Comparison of ENCODE assay signal across 9 mouse cellular contexts in the genomic region with DNA sequence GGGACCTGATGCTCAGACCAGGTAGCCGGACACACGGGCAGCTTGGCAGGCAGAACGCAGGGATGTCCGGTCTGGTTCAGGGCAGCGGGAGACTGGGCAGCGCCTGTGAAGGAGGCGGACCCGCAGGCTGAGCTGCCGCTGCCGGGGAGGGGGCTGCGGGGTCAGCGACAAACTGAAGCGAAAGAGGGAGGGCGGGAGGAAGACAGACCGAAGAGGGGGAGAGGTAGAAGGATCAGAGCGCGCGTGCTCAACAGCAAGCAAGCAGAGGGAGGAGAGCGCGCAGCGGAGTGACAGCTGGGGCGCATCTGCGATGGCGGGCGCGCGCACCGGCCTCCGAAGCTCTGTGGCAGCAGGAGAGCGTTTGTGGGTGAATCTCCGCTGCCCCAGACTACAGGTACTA. TPM values are rescaled to one million over a fixed set of nuclear protein-coding genes. Genes with fewer than 3 reads are reported as not detected.
DNase-seq lines count a peak whose midpoint lies in the region; ATAC-seq and TF ChIP-seq lines count a peak whose summit lies in the region.
"Had no signal": no experiment of that assay in that cellular context is flagged by ENCODE, and none has a peak within 500 bp of the region (broad histone marks: within the 10 kb centered on the region; RNA-seq: fewer than 3 reads in every experiment).

A gene (minus strand): TSS at position 261 of the 400 bp plus-strand sequence.

- DNase-seq in lung, embryonic 14.5 days: peak; percentile 35
- no peak for DNase-seq in lung, postnatal 25 days (ENCODE audit: low spot score)
- DNase-seq in embryo, embryonic 11 days: peak; percentile 64
- DNase-seq in intestine, embryonic 14.5 days (ENCODE audit: low spot score): peak; percentile 62
- no peak for DNase-seq in limb, embryonic 14.5 days (ENCODE audit: low spot score)
- peak; percentile 86 to 89 for DNase-seq in right cerebral cortex, postnatal 10 days (ENCODE audit: low spot score in 2 of 2)
- no peak for DNase-seq in gastrocnemius, postnatal 10 days
- no peak for DNase-seq in testis, postnatal 14 days (ENCODE audit: low spot score)

- peak within 1 kb of the TSS; percentile 56 for H3K4me2 ChIP-seq in lung, embryonic 14.5 days
- peak within 1 kb of the TSS; percentile 57 for H3K4me2 ChIP-seq in intestine, embryonic 14.5 days (ENCODE audit: low read length)
- H3K4me2 ChIP-seq in limb, embryonic 14.5 days (replicated peaks; ENCODE audit: low read depth, low read length, severe bottlenecking): peak within 1 kb of the TSS; percentile 43

- H3K9ac ChIP-seq in lung, embryonic 14.5 days: no peak within 1 kb of the TSS
- no peak within 1 kb of the TSS for H3K9ac ChIP-seq in intestine, embryonic 14.5 days (ENCODE audit: low read length)
- H3K9ac ChIP-seq in limb, embryonic 14.5 days (ENCODE audit: low read depth, low read length, severe bottlenecking): no peak within 1 kb of the TSS

- H3K4me3 ChIP-seq in lung, embryonic 14.5 days (ENCODE audit: low read depth, low read length): peak within 1 kb of the TSS; percentile 29
- H3K4me3 ChIP-seq in intestine, embryonic 14.5 days (ENCODE audit: low read depth, low read length): peak within 1 kb of the TSS; percentile 27
- peak within 1 kb of the TSS; percentile 27 for H3K4me3 ChIP-seq in limb, embryonic 14.5 days (replicated peaks; ENCODE audit: low read length)

- H3K36me3 ChIP-seq in lung, embryonic 14.5 days (ENCODE audit: insufficient read depth): no peaks in the 10 kb centered on the region
- H3K36me3 ChIP-seq in intestine, embryonic 14.5 days (ENCODE audit: control insufficient read depth, insufficient read depth, low read length): no peaks in the 10 kb centered on the region
- no peaks in the 10 kb centered on the region for H3K36me3 ChIP-seq in limb, embryonic 14.5 days (ENCODE audit: control insufficient read depth, insufficient read depth, low read length)

- peaks cover 4% of the 10 kb centered on the region; the same call in 1 of the 2 replicates for H3K4me1 ChIP-seq in lung, embryonic 14.5 days (ENCODE audit: insufficient read depth)
- H3K4me1 ChIP-seq in intestine, embryonic 14.5 days (replicated peaks; ENCODE audit: control insufficient read depth, insufficient read depth, low read length): no peaks in the 10 kb centered on the region; the same call in 1 of the 2 replicates
- H3K4me1 ChIP-seq in limb, embryonic 14.5 days (ENCODE audit: control insufficient read depth, insufficient read depth, low read length): no peaks in the 10 kb centered on the region

- no peaks in the 10 kb centered on the region for H3K9me3 ChIP-seq in lung, embryonic 14.5 days (ENCODE audit: low read depth, low read length)
- H3K9me3 ChIP-seq in intestine, embryonic 14.5 days (ENCODE audit: control insufficient read depth, low read length): no peaks in the 10 kb centered on the region
- H3K9me3 ChIP-seq in limb, embryonic 14.5 days (ENCODE audit: control insufficient read depth, low read length): no peaks in the 10 kb centered on the region

- peaks cover 36% of the 10 kb centered on the region for H3K27me3 ChIP-seq in lung, embryonic 14.5 days (ENCODE audit: insufficient read depth, low read length)
- peaks cover 43% of the 10 kb centered on the region for H3K27me3 ChIP-seq in intestine, embryonic 14.5 days (replicated peaks; ENCODE audit: control insufficient read depth, insufficient read depth, low read length)
- peaks cover 46% of the 10 kb centered on the region for H3K27me3 ChIP-seq in limb, embryonic 14.5 days (ENCODE audit: control insufficient read depth, insufficient read depth, low read length)

- ATAC-seq in lung, embryonic 14.5 days (ENCODE audit: insufficient read depth): no peak
- ATAC-seq in intestine, embryonic 14.5 days (replicated peaks; ENCODE audit: low FRiP score, low TSS enrichment, low read depth): no peak
- ATAC-seq in limb, embryonic 14.5 days (ENCODE audit: low FRiP score, low read depth): no peak

- WGBS in lung, embryonic 14.5 days: under 1% methylated on average over 31 of the region's 31 CpGs
- WGBS in intestine, embryonic 14.5 days: 1% methylated on average over 28 of the region's 31 CpGs
- WGBS in limb, embryonic 14.5 days: under 1% methylated on average over 30 of the region's 31 CpGs

- no peak for TF ChIP-seq POLR2A in limb, embryonic 14.5 days (IDR thresholded peaks at IDR 0.05; ENCODE audit: borderline replicate concordance, extremely low read depth, insufficient read depth, insufficient read length)

- H3K27ac ChIP-seq in lung, embryonic 14.5 days (ENCODE audit: low read depth): no peak within 1 kb of the TSS
- H3K27ac ChIP-seq in intestine, embryonic 14.5 days (ENCODE audit: low read depth): no peak within 1 kb of the TSS
- no peak within 1 kb of the TSS for H3K27ac ChIP-seq in limb, embryonic 14.5 days (replicated peaks; ENCODE audit: low read depth, low read length)

- no peak for TF ChIP-seq CTCF in lung, embryonic 14.5 days (IDR thresholded peaks at IDR 0.05; ENCODE audit: low read depth)

RNA-seq across cellular contexts. Expression of the gene that starts here (rescaled TPM):
- 0.05 and 0.16 TPM in 2 replicates for polyA plus RNA-seq in lung, embryonic 14.5 days (2014; fragmentation: Nextera tagmentation; extraction: Ambion mirVana)
- polyA plus RNA-seq in intestine, embryonic 14.5 days (2014; fragmentation: Nextera tagmentation; extraction: Ambion mirVana): 0.48 and 0.69 TPM in 2 replicates
- 0.05 and 0.09 TPM in 2 replicates for polyA plus RNA-seq in limb, embryonic 14.5 days (2012; rRNA removed)
- polyA plus RNA-seq in limb, embryonic 14.5 days (2014; fragmentation: Nextera tagmentation; extraction: Ambion mirVana): not detected in 2 replicates
- under 1 TPM; 0.16 to 0.31 TPM for total RNA-seq in gastrocnemius, postnatal 10 days (2021)
- polyA plus RNA-seq: liver, embryonic 16.5 days had no signal

Comparison
In these comparisons a context has a peak if more than half of its experiments do, and no peak if none do; other contexts are left out.
1. Peak in DNase-seq, H3K4me3 ChIP-seq and H3K4me2 ChIP-seq in lung, embryonic 14.5 days; RNA of the gene not detected or under 1 TPM.
2. Peak in DNase-seq, H3K4me3 ChIP-seq and H3K4me2 ChIP-seq in intestine, embryonic 14.5 days; RNA of the gene not detected or under 1 TPM.
3. DNase-seq: peak in embryo, embryonic 11 days (single experiment) and right cerebral cortex, postnatal 10 days (2 of 2); none in lung, postnatal 25 days (single experiment), limb, embryonic 14.5 days (single experiment), gastrocnemius, postnatal 10 days (single experiment) and testis, postnatal 14 days (single experiment).
4. Peak in every context shown above with its lines, with median percentiles within 50 percentile points of each other: H3K4me2 ChIP-seq and H3K4me3 ChIP-seq.